Mouse (Mus musculus): ENCODE results near the gene Cops4.

DNA sequence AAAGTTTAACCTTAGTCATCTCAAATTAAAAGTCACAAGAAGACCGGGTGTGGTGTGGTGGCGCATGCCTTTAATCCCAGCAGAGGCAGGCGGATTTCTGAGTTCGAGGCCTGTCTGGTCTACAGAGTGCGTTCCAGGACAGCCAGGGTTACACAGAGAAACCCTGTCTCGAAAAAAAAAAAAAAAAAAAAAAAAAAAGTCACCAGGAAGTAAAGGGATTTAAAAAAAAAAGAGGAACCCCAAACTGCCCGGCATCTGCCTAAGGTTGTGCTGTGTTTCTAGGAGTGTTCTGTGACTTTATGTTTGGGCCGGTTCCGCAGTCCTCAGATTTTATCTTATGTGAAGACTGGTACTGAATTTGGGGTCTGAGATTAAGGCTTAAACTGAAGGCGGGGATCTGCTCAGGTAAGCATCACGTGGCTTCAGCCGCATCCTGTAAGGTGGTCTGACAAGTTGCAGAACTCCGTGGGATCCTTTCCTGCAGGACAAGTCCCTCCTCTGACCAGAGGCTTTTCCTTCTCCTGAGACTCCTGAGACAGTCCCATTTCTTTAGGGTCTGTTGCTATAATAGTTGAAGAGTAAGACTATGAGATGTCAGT is 52.0 kb downstream of the Cops4 start:
- TF ChIP-seq GATA1 (IDR thresholded peaks at IDR 0.05; ENCODE audit: borderline replicate concordance, low read length) (no peak), FLI1 (IDR thresholded peaks at IDR 0.05; ENCODE audit: low read length) (no peak)

Data from megakaryocyte, embryonic 14.5 days (primary cell).